Mouse (Mus musculus) adrenal gland, postnatal 25 days (tissue): ENCODE data around the gene Nup37. TPM values are rescaled to one million over a fixed set of nuclear protein-coding genes. Genes with fewer than 3 reads are reported as not detected.

Experiments used
- DNase-seq: peaks from one replicate; pipeline ENCODE4 v3.0.0; 2021; ENCODE audit warnings: mixed read lengths
- total RNA-seq: library from RNA; stranded (reverse); gene quantifications from 2 replicates; pipeline ENCODE4 v1.2.3, GENCODE M21; 2021

Nup37 gene
- total RNA-seq, 1 experiment from 2014 or later: 14.6 TPM

- DNase-seq: no peak
Observed at GRCm38 (mm10) chr10:88227962-88228361, 81.2 kb downstream of the Nup37 start.

Other genes starting within 250 kb of the Nup37 start
- gene Pmch, start 55.9 kb upstream of the Nup37 start, total RNA-seq: not detected in 2 replicates
- 1.6 and 2.2 TPM in 2 replicates for gene Parpbp, start 51 bp upstream of the Nup37 start, total RNA-seq
- gene Washc3, start 54.1 kb downstream of the Nup37 start, total RNA-seq: 59.6 and 62.9 TPM in 2 replicates
- 7.4 and 7.9 TPM in 2 replicates for gene Dram1, start 232.1 kb downstream of the Nup37 start, total RNA-seq
- gene Gnptab, start 232.1 kb downstream of the Nup37 start, total RNA-seq: 29.8 and 38.2 TPM in 2 replicates